Mouse (Mus musculus) gastrocnemius, adult 8-10 months (tissue): ENCODE results near the gene Adcy4. TPM values are rescaled to one million over a fixed set of nuclear protein-coding genes. Genes with fewer than 3 reads are reported as not detected.

ENCODE experiments used
- DNase-seq, 2 experiments: peaks; one replicate each; pipeline ENCODE4 v3.0.0; 2022; ENCODE audit warnings: low spot score in 2 of 2
- total RNA-seq, 4 experiments: library from RNA; stranded (reverse); gene quantifications; 2 replicates each; pipeline ENCODE4 v1.2.4; 2022

The Adcy4 gene
- total RNA-seq, result 1 to 10 TPM; 3.4 to 7.1 (median 3.6) TPM

GRCm38 (mm10) chr14:55783958-55784235 is at the start of gene Adcy4:
Gene Adcy4 (minus strand): TSS chr14:55784095.
- DNase-seq, result no peak

- DNase-seq, result no peak
Measured at GRCm38 (mm10) chr14:55833126-55833525, 49.2 kb upstream of the Adcy4 start.

GRCm38 (mm10) chr14:55830331-55830730 is 46.4 kb upstream of the Adcy4 start:
- no peak for DNase-seq

GRCm38 (mm10) chr14:55829854-55830253 is 46.0 kb upstream of the Adcy4 start:
- DNase-seq, result no peak

GRCm38 (mm10) chr14:55828716-55829263 is 44.9 kb upstream of the Adcy4 start:
- no peak for DNase-seq

- no peak for DNase-seq
Measured at GRCm38 (mm10) chr14:55826551-55827340, 42.9 kb upstream of the Adcy4 start.

- DNase-seq, result no peak
Measured at GRCm38 (mm10) chr14:55826142-55826541, 42.2 kb upstream of the Adcy4 start.

- DNase-seq, result peak in 1 of 2 experiments; percentile 54
Measured at GRCm38 (mm10) chr14:55825216-55826051, 41.5 kb upstream of the Adcy4 start.

- DNase-seq, result peak in 1 of 2 experiments; percentile 45
Measured at GRCm38 (mm10) chr14:55824481-55825215, 40.8 kb upstream of the Adcy4 start.

GRCm38 (mm10) chr14:55824001-55824480 is 40.1 kb upstream of the Adcy4 start:
- peak in 1 of 2 experiments; percentile 18 for DNase-seq

GRCm38 (mm10) chr14:55822991-55823762 is 39.3 kb upstream of the Adcy4 start, which contains the start of gene Nfatc4:
Gene Nfatc4 (plus strand): TSS chr14:55823144.
- DNase-seq, result peak; percentile 76 to 87

GRCm38 (mm10) chr14:55822435-55822990 is 38.6 kb upstream of the Adcy4 start:
- DNase-seq, result peak; percentile 52 to 73

- no peak for DNase-seq
Measured at GRCm38 (mm10) chr14:55820576-55820975, 36.7 kb upstream of the Adcy4 start.

- DNase-seq, result no peak
Measured at GRCm38 (mm10) chr14:55819845-55820405, 36.0 kb upstream of the Adcy4 start.

- DNase-seq, result peak; percentile 43 to 62
Measured at GRCm38 (mm10) chr14:55815310-55815751, 31.4 kb upstream of the Adcy4 start.

- DNase-seq, result peak; percentile 71 to 74
Measured at GRCm38 (mm10) chr14:55814885-55815284, 31.0 kb upstream of the Adcy4 start.

- DNase-seq, result no peak
Measured at GRCm38 (mm10) chr14:55795380-55796163, 11.7 kb upstream of the Adcy4 start.

GRCm38 (mm10) chr14:55793946-55794345 is 10.1 kb upstream of the Adcy4 start:
- DNase-seq, result peak in 1 of 2 experiments; percentile 2

- no peak for DNase-seq
Measured at GRCm38 (mm10) chr14:55793461-55793860, 9.6 kb upstream of the Adcy4 start.
